Mouse (Mus musculus): Measurements from ENCODE around the gene Ackr2.
A peak's percentile ranks its signal among the peaks of the same experiment; 100 is the strongest.

Ackr2 gene

DNA sequence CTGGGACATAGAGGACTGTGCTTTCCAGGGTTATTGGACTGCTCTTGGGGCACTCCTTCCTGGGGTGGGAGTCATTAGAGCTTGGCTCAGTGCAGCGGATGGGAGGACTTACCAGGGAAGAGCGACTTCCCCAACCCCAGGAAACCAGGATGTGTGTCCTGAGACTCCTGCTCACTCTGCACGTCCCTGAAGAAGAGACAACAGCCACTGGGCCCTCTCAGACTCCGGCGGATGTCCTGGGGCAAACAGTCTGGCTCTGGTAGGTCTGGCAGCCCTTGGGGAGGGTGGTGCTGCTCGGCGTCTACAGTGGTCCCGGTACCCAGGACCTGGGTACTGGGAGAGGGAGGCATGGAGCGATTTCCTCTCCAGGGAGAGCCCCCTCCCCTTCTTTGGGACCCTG, at the start of gene Ackr2:
Ackr2 (plus strand) TSS at position 111 of the 400 bp plus-strand sequence.
- DNase-seq (ENCODE audit: low spot score) = no peak

- no peak for DNase-seq (ENCODE audit: low spot score)
Observed at GRCm38 (mm10) chr9:121854246-121854645, 43.9 kb upstream of the Ackr2 start.

DNA sequence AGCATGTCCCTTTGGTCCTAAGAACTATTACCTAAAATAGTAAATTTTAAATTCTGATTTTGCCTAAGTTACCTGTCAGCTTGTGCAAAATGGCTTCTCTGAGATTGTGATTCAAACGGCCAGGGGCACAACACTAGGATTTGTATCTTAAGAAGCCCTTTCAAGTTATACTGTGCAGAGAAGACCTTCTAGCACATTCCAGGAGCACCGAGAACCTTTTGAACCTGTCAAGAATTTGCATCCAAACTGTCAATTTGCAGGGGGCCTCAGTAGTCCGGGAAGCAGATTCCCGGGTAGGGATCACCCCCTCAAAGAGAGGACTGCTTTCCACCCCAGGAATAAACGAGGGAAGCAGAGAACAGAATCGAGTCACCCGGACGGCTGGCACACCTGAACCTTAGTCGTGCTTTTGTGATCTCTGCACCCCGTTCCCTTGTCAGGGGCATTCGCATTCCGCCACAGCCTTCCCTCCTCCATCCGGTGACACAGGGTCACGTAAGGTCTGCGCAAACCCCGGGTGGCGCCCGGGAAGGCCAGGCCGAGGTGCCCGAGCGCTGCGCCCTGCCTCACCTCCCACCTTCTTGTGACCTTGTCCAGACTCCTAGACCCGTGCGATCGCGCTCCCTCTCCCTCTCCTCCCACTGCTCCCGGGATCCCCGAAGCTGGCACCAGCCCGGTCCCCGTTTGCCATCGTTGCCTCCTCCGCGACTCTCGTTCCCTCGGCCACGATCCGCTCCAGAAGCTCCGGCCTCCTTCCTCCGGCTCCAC, 41.3 kb upstream of the Ackr2 start:
- DNase-seq (ENCODE audit: low spot score) = no peak

GRCm38 (mm10) chr9:121857474-121858152, 40.5 kb upstream of the Ackr2 start:
- DNase-seq (ENCODE audit: low spot score) = peak; percentile 99

- DNase-seq (ENCODE audit: low spot score) = no peak
Observed at GRCm38 (mm10) chr9:121858153-121858488, 40.0 kb upstream of the Ackr2 start, which contains the start of gene Higd1a. Gene Higd1a, minus strand, starts transcription at chr9:121858362.

DNA sequence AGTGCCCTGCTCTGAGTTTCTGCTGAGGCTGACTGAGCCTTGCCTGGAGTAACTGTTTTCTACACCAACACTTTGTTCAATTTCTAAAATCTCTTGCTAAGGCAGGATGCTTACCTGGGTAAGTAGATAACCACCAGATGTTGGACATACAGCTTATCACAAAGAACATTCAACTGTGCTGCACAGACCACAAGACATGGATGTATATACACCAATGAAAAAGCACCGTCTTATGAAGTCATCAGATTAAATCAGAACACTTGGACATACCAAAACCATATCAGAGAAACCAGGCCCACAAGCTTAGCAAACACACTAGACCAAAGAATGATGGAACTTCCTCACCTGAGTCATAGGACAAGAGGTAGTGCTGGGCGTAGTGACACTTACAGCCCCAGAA, 38.8 kb upstream of the Ackr2 start:
- DNase-seq (ENCODE audit: low spot score) = no peak

- no peak for DNase-seq (ENCODE audit: low spot score)
Observed at GRCm38 (mm10) chr9:121860921-121861320, 37.2 kb upstream of the Ackr2 start.

DNA sequence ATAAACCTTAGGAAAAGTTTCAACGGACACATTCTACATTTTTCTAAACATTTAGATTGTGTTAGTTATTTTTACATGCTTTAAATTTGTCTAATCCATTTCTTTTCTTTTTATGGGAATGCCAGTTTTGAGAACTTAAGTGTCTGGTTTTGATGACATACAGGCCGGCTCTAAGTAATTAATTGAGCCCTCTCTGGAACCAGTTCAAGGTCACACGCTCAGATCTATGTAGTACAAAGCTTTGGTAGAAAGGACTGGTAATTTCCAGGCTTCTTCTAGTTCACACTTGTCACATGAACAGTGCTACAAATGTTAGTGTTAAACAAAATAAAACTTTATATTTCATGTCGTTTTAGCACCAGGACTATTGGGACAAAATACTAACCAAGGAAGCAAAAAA, 33.3 kb upstream of the Ackr2 start:
- DNase-seq (ENCODE audit: low spot score) = no peak

- DNase-seq (ENCODE audit: low spot score) = no peak
Observed at GRCm38 (mm10) chr9:121865425-121866008, 32.6 kb upstream of the Ackr2 start.

GRCm38 (mm10) chr9:121867632-121868031, 30.5 kb upstream of the Ackr2 start:
- no peak for DNase-seq (ENCODE audit: low spot score)

GRCm38 (mm10) chr9:121868236-121868635, 29.9 kb upstream of the Ackr2 start:
- DNase-seq (ENCODE audit: low spot score) = no peak

- no peak for DNase-seq (ENCODE audit: low spot score)
Observed at GRCm38 (mm10) chr9:121869432-121869831, 28.7 kb upstream of the Ackr2 start.

GRCm38 (mm10) chr9:121869973-121870515, 28.1 kb upstream of the Ackr2 start:
- no peak for DNase-seq (ENCODE audit: low spot score)

DNA sequence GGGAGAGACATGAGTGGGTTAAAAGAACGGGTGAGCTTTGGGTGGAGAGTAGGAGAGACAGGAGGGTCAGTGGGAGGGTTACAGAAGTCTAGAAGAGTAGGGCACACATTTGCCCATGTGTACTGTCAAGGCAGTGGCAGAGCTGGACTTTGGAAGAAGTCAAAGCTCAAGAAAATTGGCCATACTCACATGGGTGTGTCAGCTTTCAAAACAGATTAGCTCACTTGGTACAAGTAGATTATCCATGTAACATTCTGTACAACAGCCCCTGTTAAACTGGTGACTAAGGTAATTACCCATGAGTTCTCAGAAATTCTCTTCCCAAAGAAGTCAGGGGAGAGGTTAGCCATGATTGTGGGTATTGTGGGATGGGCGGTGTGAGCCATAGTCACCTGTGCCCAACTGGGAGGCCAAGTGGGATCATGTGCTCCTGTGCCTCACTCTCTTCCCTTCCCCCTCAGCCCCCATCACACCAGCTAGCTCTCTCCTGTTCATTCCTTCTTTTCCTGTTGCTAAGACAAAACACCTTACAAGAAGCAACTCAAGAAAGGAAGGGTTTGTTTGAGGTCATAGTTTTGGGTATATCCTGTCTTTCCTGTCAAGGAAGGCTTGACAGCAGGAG, 26.0 kb upstream of the Ackr2 start:
- no peak for DNase-seq (ENCODE audit: low spot score)

GRCm38 (mm10) chr9:121873578-121873977, 24.6 kb upstream of the Ackr2 start:
- no peak for DNase-seq (ENCODE audit: low spot score)

- no peak for DNase-seq (ENCODE audit: low spot score)
Observed at GRCm38 (mm10) chr9:121877052-121877740, 21.0 kb upstream of the Ackr2 start.

GRCm38 (mm10) chr9:121880840-121881239, 17.3 kb upstream of the Ackr2 start:
- peak; percentile 66 for DNase-seq (ENCODE audit: low spot score)

DNA sequence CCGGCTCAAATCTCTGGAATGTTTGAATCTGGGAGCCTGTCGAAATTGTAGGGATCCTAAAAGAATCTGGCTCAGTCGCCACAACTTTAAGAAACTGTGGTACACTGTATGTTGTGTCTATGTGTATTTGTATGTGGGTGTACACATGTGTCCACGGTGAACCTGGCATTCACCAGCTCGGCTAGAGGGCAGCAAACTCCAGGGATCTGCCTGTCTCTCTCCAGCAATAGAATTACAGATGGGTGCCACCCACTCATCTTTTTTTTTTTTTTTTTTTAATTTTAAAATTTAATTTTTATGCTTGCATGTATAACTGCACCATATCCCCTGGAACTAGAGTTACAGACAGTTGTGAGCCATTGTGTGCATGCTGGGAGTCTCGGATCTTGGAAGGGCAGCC, 16.9 kb upstream of the Ackr2 start:
- DNase-seq (ENCODE audit: low spot score) = no peak

DNA sequence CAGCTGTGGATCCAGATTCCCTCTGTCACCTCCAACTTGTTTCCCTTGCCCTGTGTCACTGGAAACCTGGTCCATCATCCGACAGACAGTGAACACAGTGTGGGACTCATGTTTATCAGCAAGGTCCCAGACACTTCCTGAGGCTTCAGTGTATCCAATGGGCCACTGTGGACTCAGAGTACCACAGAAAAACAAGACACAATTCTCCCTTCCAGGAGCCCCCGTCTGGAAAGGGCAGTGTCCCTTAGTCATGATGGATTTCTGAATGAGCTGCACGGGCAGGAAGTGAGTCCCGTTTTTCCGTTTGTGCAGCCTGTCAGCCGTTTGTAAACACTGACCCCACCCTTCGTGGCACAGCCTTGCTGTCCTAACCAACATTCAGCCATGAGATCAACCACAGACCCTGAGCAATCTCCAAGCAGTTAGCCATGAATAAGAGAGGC, 16.1 kb upstream of the Ackr2 start:
- no peak for DNase-seq (ENCODE audit: low spot score)

GRCm38 (mm10) chr9:121889927-121890440, 8.2 kb upstream of the Ackr2 start:
- DNase-seq (ENCODE audit: low spot score) = no peak

GRCm38 (mm10) chr9:121890441-121890941, 7.7 kb upstream of the Ackr2 start:
- DNase-seq (ENCODE audit: low spot score) = peak; percentile 61
